Mouse (Mus musculus) cerebellum, adult (tissue): Measurements from ENCODE around the gene Hapln1.

ENCODE experiments used
- ATAC-seq: cut with Nextera tagmentation; 2 replicates; pipeline ENCODE4 v1.9.2; 2017; ENCODE audit warnings: mild to moderate bottlenecking, moderate library complexity, mixed read lengths; ENCODE audit not compliant: insufficient number of reproducible peaks, low FRiP score, low TSS enrichment

Gene Hapln1

GRCm38 (mm10) chr13:89539205-89539886 is at the start of gene Hapln1:
Gene Hapln1, plus strand, starts transcription at chr13:89539796.
- peak; percentile 64; the same call in 1 of the 2 replicates for ATAC-seq

DNA sequence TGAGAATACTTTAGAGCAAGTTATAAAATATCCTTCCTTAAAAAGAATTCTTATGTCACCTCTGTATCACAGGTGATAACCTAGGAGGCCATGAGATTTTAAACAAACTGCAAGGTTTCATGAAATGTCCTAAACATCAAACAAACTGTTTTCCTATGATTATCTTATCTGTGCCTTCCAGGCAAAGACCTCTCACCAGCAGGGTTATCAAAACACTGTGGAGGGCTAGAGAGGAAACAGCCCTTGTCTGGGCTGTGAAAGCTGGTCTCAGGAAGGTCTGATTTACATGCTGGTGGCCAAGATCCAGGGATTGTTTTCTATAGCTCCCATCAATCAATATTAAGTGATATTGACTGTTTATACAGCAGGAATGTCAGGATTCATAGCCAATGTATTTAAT is 46.4 kb upstream of the Hapln1 start:
- no peak for ATAC-seq

- no peak for ATAC-seq
Measured at GRCm38 (mm10) chr13:89493678-89494077, 45.9 kb upstream of the Hapln1 start.

GRCm38 (mm10) chr13:89496569-89496968 is 43.0 kb upstream of the Hapln1 start:
- ATAC-seq: no peak

DNA sequence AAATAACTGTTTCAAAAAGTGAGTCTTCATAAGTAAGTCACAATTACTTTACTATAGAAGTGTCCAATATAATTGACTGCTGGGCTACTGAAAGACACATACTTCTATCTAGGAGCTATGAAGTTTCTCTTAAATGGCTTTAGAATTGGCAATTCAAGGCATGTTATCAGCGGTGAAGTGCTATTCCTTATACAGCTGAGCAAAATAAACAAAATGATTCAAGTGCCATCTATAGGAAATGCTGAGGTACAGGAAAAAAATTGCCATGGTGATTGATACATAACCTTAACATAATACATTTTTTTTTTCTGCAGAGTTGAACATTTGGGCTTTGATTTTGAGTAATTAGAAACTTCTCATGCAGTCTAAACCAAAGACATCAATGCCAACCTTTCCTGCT is 40.2 kb upstream of the Hapln1 start:
- ATAC-seq: no peak

DNA sequence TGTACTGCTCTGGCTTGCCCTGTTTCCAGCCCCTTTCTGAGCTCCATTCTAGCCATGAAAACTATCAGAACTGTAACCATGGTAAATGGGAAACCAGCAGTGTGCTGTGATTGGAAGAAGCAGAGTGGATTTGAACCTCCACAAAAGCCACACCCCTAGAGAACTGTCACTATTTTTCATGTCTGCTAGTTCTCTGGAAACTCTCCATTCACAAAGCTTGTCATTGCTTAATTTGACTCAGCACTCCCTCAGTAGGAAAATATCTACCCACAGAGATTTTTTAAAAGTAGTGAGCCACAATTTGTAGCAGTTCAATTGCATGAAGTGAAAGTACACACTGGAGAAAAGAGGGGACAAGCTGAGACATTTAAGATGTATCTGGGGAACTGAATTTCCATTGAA is 18.1 kb upstream of the Hapln1 start:
- no peak for ATAC-seq

- ATAC-seq: no peak
Measured at GRCm38 (mm10) chr13:89528716-89529115, 10.9 kb upstream of the Hapln1 start.

DNA sequence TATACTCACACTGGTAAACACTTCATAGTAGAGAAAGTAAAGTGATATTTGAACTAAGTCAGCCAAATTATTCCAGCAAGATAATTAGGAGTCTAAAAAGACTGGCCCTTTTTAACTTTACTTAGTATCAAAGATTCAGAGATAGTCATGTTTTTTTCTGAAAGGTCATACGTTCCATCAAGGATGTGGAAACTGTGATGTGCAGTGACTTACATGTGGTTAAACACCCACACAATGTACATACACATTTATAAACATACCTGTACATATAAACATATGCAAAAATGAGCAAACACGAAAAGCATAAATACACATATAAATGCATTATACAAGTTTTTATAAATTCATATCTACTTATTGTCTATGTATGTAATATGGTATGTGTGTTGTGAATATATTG is 9.2 kb upstream of the Hapln1 start:
- no peak for ATAC-seq

DNA sequence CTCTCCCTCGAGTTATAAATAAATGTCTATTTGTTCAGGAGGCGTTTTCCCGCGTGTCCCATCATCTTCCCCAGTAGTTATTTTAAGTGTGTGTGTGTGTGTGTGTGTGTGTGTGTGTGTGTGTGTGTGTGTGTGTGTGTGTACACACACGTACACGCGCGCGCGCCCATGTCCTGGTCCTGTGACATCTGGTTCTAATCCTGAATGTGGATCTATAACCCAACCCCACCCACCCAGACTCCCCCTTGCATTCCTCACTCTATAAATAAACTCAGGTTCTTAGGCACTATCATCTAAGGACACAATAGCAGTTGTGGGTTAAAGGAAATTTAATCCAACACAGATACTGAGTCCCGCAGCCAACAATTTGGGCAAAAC is 280 bp downstream of the Hapln1 start:
- ATAC-seq: no peak

- ATAC-seq: no peak
Measured at GRCm38 (mm10) chr13:89540301-89540982, 846 bp downstream of the Hapln1 start.

DNA sequence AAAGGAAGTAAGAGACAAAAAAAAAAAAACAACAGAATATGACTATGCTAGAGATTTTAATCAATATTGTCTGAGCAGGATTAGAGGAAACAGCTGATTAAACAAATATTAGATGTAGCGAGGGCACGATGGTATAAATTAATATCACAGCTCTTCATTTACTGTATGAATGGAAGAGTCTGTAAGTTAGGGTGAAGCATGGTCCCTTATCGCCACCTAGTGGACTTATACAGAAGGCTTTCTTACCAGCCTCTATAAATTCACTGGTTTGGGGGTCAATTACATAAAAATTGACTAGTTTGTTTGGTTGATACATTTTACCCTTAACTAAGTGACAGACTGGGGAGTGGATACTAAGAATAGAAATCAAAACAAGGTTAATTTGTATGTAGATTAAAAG is 3.4 kb downstream of the Hapln1 start:
- ATAC-seq: no peak

- no peak for ATAC-seq
Measured at GRCm38 (mm10) chr13:89548203-89548740, 8.7 kb downstream of the Hapln1 start.

DNA sequence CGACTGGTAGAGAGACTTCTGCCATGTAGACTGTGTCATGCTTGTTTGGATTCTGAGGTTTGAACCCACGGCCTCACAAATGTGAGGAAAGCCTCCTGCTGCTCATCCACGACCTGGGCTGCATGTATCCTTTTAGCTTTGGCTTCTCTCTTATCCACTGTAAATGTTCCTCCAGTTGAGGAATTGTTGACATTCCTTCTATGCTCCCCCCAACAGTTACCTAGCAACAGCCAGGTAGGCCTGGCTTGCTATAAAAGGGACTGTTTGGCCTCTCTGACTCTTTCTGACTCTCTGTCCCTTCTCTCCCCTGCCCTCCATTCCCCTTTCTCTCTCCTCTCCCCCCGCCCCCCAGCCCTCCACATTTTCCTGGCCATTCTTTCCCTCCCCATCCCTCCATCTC is 9.9 kb downstream of the Hapln1 start:
- ATAC-seq: no peak

DNA sequence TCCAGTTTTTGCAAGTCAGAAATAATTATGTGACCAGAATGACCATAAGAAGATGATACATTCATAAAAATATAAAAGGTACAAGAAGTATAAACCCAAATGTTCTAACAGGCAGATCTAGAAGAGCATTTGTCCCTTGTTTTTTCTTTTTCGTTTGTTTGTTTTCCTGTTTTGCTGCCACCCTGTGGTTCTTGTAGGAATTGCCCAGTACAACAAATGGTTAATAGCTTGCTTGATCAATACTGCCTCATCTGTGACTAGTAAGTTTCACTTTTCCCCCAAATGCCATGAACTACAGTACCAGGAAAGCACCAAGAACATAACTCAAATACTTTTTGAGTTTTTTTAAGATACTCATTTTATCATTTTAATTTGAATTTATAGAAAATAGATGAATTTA is 11.9 kb downstream of the Hapln1 start:
- ATAC-seq: no peak

DNA sequence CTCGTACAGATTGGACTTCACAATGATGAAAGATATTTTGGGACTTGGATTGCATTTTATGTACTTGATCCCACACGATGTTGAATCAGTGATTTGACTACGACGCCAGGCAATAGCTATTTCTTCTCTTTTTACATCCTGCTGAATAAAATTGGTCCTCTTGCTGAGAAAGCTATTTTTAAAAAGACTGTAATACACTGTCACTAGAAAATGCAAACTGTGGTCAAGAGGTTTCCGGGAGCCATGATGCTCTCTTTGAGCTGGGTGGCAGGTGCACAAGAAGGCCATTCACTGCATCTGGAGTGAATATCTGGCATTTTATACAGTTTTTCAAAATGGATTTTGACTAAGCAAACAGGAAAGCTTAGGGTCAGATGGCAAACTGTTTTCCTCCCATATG is 24.9 kb downstream of the Hapln1 start:
- ATAC-seq: no peak

- ATAC-seq: no peak
Measured at GRCm38 (mm10) chr13:89566300-89566699, 26.7 kb downstream of the Hapln1 start.

DNA sequence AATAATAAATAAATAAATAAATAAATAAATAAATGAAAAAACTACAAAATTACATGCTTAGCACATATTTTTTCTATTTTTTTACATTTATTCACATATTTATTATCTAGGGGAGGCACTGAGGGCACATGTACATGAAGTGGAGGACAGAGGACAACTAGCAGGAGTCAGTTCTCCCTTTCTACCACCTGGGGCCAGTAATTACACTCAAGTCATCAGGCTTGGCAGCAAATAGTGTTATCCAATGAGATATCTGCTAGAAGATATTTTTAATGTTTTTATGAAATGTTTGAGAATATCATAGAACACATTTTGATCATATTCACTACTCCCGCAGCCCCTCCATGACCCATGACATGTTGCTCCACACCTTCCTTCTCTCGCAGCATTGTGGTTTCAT is 39.5 kb downstream of the Hapln1 start:
- ATAC-seq: no peak

DNA sequence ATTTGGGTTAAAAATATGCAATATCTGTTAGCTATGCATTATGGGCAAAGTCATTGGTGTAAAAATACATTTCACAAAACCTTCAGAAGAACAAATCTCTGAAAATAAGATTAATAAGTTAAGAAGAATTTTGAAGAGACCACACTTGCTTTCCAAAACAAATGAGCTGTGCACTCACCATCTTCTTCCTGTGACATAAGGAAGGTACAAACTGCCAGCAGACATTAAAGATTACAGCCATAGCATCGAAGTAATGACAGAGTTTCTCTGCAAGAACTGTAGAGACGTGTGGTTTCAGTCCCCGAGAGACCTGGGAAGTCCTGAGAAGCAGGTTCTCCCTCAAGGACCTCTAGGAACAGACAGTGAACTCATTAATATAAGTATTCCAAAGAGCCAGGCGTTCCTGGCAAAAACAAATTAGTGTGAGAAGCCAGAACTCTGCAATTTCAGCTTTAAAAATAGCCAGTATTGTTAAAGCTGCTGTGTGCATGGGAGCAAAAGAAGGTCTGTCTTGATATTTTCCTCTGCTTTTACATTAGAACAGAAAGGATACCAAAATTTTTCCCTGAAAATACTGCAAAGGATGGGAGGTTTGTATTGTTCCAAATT is 43.6 kb downstream of the Hapln1 start:
- ATAC-seq: no peak

- no peak for ATAC-seq
Measured at GRCm38 (mm10) chr13:89583747-89584738, 44.4 kb downstream of the Hapln1 start.

- no peak for ATAC-seq
Measured at GRCm38 (mm10) chr13:89585144-89585543, 45.5 kb downstream of the Hapln1 start.
